Mouse (Mus musculus) gonadal fat pad, adult 2 months (tissue): ENCODE measurements at regions not wholly inside any gene's neighbourhood (a gene's known extent, or its start where the extent isn't known, plus 50 kb on each side); places are given as distances from the start of the nearest gene placed in this dataset.

Experiments
- DNase-seq: peaks from one replicate; pipeline ENCODE4 v3.0.0-alpha.2; 2012; ENCODE audit warnings: low read depth

DNA sequence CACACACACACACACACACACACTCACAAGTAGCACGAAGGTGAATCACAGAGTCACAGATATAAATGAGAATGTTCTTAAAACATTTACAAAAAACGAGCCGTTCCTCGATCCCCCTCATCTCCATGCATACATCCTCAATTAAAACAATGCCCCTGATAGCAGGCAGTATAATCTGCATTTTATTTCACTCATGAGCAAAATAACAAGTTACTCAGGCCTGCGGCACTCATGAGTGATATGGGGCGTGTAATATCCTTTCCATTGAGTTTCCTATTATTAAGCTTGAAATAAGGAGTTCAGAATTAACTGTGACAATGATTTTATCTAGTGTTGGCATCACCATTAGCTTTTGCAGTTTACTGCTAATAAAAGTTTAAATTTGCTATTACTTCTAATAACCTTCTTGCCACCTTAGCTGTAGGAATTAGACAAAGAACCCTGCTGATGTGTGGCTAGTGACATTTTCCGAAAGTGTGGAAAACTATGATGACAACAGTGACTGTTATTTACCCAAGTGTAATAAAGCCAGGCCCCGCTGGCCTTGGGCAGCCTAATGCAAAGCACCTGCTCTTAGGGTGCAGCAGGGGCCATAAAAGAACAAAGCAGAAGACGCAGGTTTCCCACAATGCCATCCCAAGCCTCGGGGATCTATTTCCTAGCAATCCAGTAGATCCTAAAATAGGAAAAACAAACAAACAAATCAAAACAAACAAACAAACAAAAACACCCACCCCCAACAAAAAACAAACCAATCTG lies 592.0 kb downstream of the Ttll7 start:
- DNase-seq, result no peak

DNA sequence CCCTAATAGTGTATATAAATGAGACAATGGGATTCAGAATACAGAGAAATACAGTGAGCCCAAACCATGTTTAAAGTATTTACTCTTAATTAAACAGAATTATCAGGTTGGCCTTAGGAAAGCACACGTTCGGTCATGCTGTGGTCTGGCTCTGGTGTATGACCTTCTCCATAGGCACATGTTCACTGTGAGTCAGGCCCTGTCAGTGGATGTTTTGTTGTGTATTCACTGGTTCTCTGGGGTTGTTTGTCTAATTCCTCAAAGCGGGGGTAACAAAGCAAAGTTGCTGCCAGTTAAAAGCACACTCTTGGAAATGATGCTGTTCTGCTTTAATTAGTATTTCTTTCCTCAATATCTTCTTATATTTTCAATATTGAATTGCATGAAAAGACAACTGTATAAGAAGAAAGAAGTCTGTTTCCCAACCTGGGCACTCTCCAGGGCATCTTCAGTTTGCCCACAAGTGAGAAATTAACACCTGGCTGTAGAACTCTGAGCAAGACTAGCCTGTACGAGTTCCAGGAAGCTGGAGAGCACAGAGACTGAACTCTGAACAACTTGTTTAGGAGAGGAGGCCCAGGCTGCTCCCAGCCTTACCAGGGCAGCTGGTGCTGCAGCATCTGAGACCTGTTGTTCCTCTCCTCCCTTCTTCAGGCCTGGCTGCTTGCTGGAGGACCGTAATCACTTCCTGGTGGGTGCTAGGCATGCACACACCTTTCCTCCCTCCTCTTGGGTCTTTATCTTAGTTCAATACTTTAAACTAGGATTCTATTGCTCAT lies 593.1 kb downstream of the Ttll7 start:
- no peak for DNase-seq

DNA sequence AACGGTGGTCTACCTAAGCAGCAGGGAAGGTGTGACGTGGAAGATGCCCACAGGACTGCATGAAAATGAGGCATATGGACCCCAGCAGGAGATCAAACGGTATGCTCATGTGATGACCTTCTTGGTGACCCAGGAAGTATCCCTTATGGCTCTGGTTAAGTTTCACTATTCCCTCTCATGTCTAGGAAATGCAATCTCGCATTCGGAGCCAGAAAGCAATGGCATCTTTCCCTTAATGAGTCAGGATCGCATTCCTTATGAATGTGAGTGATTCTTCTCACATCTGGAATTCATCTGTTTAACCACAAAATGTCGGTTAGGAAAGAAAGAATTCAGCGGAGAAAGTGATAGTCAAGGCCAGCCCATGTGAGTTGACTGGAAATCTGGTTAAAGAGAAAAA lies 593.7 kb downstream of the Ttll7 start:
- DNase-seq, result no peak

DNA sequence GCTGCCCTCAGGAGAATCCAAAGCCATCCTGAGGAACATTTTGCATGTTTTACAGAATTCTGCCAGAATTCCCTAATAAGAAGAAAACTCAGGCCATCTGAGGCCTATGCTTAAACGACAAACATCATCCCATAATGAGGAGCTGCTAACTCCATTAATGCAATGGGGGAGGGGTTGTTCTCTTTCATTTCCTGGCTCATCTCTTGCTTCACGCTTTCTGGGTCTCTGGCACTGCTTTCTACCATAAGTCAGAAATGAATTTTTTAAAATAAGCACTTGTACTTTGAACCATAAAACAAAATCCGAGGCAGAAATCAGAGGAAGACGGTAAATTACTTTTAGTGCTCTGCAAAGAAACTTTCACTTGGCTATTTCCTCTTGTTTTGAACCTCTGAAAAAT lies 600.0 kb downstream of the Ttll7 start:
- DNase-seq, result no peak

DNA sequence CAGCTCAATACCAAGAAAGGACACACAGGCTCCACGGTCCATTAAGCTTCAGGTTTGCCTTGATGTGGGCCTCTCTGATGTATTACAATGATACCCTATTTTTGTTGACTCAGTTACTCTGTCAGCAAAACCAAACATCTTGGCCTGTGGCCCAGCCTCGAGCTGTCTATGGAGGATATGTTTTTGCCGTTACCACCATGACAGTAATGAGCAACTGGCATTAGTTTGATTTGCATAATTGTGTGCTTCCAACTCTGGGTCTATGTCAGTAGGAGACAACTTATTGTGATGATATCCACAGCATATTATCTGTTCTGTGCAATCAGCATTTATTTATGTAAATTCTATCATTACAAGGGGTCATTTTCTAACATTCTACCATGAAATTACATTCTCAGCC lies 603.2 kb downstream of the Ttll7 start:
- DNase-seq, result no peak

DNA sequence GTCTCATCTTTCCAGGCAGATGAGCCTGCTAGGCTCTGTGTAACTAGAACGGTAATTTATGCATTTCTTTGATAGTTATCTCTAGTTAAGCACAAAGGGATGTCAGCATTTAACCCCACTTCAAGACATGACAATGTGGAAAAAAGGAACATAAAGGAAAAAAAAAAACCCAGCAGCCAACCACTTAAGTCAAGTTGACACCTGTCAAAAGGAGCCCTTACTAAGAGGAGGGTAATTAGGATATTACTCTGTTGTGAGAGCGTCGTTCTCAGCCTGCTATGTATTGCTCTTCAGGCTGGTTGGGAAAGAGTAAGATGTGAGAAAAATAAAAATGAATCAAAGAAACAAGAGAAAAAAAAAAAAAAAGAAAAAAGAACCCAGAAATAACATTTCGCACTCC lies 604.1 kb downstream of the Ttll7 start:
- no peak for DNase-seq

DNA sequence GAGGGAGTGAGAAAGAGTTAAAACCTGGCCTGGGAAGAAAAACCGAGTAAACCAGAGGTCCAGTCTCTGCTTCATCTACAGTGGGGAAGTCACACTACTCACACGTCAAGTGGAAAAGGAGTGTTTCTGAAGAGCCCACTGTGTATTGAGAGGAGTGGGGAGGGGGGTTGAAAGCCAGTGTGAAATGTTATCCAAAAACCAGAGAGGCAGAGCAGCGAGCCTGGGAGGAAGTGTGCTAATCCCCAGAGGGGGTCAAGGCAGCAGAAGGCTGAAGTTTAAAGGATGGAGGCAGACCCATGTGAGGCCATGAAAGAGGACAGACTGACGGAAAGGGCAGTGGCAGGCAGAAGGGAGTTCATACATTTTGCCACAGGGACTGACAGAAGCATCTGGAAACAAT lies 605.9 kb downstream of the Ttll7 start:
- DNase-seq, result no peak

DNA sequence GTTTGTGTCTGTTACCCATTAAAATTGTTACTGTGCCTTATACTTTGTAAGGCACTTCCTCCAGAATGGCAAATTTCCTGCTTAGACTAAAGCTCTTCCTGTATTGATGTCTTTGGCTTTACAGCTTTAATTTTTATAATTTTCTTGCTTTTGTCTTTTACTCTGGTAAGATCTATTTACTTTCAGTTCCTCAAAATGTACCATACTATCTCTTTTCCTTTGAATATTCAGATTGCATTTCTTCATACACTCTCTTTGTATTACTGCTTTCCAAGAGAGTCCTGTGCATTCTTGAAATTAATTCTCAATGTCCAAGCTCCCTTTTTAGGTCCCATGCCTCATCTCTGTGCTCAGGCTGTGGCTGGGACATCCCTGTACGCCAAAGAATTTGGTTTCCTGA lies 627.7 kb downstream of the Ttll7 start:
- no peak for DNase-seq
